Mouse (Mus musculus): Measurements from ENCODE around the gene Thoc6. TPM values are rescaled to one million over a fixed set of nuclear protein-coding genes. Genes with fewer than 3 reads are reported as not detected.
A peak's percentile ranks its signal among the peaks of the same experiment; 100 is the strongest.

The Thoc6 gene
- polyA plus RNA-seq, 1 experiment from 2014 or later, result 37.0 TPM

DNA sequence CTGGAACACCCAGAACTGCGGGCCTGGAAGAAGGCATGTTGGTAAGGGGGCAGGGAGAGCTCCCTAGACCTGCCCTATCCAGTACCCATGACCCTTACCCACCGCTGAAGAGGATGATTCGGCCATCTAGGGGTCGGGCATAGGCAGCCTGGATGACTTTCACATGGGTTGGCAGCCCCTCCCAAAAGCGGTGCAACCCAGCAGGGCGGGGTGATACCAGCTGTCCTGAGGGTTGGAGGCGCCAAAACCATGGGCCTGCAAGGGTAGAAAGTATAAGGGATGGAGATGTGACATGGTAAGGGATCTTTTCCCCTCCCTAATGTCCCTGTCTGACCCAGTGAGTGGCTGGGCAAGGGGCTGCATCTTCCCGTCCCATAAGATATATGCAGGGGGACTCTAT lies 42.4 kb downstream of the Thoc6 start:
- H3K27me3 ChIP-seq (ENCODE audit: control insufficient read depth, insufficient read depth, low read length), result no peaks in the 10 kb centered on the region
- H3K4me3 ChIP-seq (replicated peaks; ENCODE audit: low read length), result no peak overlapping the region
- no peak for ATAC-seq (ENCODE audit: insufficient read depth, low FRiP score)
- no peaks in the 10 kb centered on the region for H3K36me3 ChIP-seq (ENCODE audit: control insufficient read depth, insufficient read depth, low read length)
- no peak overlapping the region for H3K9ac ChIP-seq (ENCODE audit: low read length)
- H3K4me1 ChIP-seq (ENCODE audit: control insufficient read depth, insufficient read depth, low read length), result 0 out of 2 replicates have a peak, but pooled peaks cover 5% of the 10 kb centered on the region
- no peak overlapping the region for H3K4me2 ChIP-seq (ENCODE audit: low read depth, low read length)
- H3K27ac ChIP-seq (ENCODE audit: low read length), result no peak overlapping the region
- no peaks in the 10 kb centered on the region for H3K9me3 ChIP-seq (replicated peaks; ENCODE audit: control insufficient read depth, low read length)
- 77% methylated on average over 8 of the region's 8 CpGs for WGBS

DNA sequence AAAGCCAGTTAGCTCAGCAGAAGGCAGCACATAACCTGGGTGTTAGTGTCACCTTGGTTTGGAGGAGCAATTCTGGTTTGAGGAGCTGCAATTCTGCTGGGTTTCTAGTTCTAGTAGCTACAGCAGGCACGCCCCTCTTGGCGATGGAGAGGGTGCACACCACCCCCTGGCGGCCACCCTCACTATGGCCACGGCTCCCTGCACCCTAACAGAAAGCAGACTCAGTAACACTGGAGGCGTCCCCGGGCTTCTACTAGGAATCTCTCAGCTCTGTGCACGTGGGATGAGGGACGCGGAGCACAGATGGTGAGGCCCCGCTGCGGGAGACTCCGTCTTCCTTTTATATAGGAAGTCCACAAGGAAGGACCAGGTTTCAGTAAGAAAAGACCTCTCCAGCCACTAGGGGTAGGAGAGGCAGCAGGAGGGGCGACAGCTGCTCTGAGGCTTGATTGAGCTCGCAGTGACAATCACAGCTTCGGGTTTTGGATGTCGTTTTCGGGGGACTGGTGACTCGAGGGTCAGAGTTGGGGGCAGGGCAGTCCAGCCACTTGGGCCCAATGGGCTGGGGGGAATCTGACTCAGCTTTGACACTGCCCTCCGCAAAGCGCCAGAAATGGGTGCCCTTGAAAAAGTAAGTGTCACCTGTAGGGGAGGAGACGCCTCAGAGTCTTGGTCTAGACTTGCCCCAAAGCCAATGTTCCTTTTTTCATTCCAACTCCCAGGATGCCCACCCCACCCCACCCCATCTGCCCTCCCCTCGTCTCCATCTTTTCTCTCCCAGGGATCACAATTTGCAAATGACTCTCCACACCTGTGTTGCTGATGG lies 43.3 kb downstream of the Thoc6 start:
- H3K36me3 ChIP-seq (ENCODE audit: control insufficient read depth, insufficient read depth, low read length), result no peaks in the 10 kb centered on the region
- H3K27ac ChIP-seq (ENCODE audit: low read length), result no peak overlapping the region
- peak overlapping the region; percentile 50 for H3K9ac ChIP-seq (ENCODE audit: low read length)
- H3K4me3 ChIP-seq (replicated peaks; ENCODE audit: low read length), result peak overlapping the region; percentile 28
- H3K4me1 ChIP-seq (ENCODE audit: control insufficient read depth, insufficient read depth, low read length), result 0 out of 2 replicates have a peak, but pooled peaks cover 5% of the 10 kb centered on the region
- 15% methylated on average over 22 of the region's 22 CpGs for WGBS
- no peaks in the 10 kb centered on the region for H3K9me3 ChIP-seq (replicated peaks; ENCODE audit: control insufficient read depth, low read length)
- H3K27me3 ChIP-seq (ENCODE audit: control insufficient read depth, insufficient read depth, low read length), result no peaks in the 10 kb centered on the region
- ATAC-seq (ENCODE audit: insufficient read depth, low FRiP score), result peak; percentile 85; the same call in 1 of the 2 replicates
- peak overlapping the region; percentile 52 for H3K4me2 ChIP-seq (ENCODE audit: low read depth, low read length)

DNA sequence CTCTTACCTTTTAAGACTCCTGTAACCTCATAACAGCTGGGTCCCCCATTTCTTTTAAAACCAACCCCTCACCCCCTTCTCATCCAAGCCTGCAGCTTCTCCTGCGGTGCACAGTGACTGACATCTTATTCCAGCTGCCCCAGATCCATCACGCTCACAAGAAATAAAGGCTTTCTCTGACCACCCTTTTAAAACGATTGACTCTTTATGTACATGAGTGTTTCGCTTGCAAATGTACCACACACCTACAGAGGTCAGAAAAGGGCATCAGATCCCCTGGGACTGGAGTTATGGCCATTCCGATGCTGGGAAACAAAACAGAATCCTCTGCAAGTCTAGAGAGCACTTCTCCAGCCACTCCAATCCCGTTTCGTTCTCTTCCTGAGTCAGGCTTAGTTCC lies 45.9 kb downstream of the Thoc6 start:
- Histone ChIP-seq H3K36me3 (ENCODE audit: control insufficient read depth, insufficient read depth, low read length) (no peaks in the 10 kb centered on the region), H3K27ac (ENCODE audit: low read length) (no peak overlapping the region), H3K9me3 (replicated peaks; ENCODE audit: control insufficient read depth, low read length) (no peaks in the 10 kb centered on the region), H3K4me3 (replicated peaks; ENCODE audit: low read length) (no peak overlapping the region), H3K4me1 (ENCODE audit: control insufficient read depth, insufficient read depth, low read length) (0 out of 2 replicates have a peak, but pooled peaks cover 5% of the 10 kb centered on the region), H3K4me2 (ENCODE audit: low read depth, low read length) (no peak overlapping the region), H3K9ac (ENCODE audit: low read length) (no peak overlapping the region), H3K27me3 (ENCODE audit: control insufficient read depth, insufficient read depth, low read length) (no peaks in the 10 kb centered on the region)
- no peak for ATAC-seq (ENCODE audit: insufficient read depth, low FRiP score)
- 36% methylated on average over 7 of the region's 7 CpGs for WGBS

DNA sequence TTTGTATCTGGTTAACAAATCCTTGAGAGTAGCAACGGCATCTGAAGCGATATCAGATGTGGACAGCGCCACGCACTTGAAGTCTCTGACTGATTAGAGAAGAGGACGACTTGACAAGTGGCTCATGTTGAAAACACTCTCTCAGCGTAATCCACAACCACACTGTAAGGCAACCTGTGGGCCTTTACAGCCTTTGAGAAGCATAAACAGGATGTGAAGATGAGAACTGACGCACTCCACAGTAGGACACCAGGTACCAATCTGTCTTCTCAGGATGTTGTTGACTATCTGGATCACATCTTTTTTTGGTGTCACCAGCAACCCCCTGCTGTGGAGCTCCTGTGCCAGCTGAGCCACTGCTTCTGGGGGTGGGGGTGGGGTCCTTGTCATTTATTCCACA lies 53.3 kb downstream of the Thoc6 start:
- no peaks in the 10 kb centered on the region for H3K4me1 ChIP-seq (ENCODE audit: control insufficient read depth, insufficient read depth, low read length)
- no peak overlapping the region for H3K9ac ChIP-seq (ENCODE audit: low read length)
- 0 out of 2 replicates have a peak, but pooled peaks cover 3% of the 10 kb centered on the region for H3K27me3 ChIP-seq (ENCODE audit: control insufficient read depth, insufficient read depth, low read length)
- no peak overlapping the region for H3K4me2 ChIP-seq (ENCODE audit: low read depth, low read length)
- WGBS, result 62% methylated on average over 7 of the region's 7 CpGs
- no peaks in the 10 kb centered on the region for H3K36me3 ChIP-seq (ENCODE audit: control insufficient read depth, insufficient read depth, low read length)
- H3K4me3 ChIP-seq (replicated peaks; ENCODE audit: low read length), result no peak overlapping the region
- no peaks in the 10 kb centered on the region for H3K9me3 ChIP-seq (replicated peaks; ENCODE audit: control insufficient read depth, low read length)
- no peak for ATAC-seq (ENCODE audit: insufficient read depth, low FRiP score)
- no peak overlapping the region for H3K27ac ChIP-seq (ENCODE audit: low read length)

Other genes starting within 250 kb of the Thoc6 start
- gene Vmn2r117, start 194.2 kb downstream of the Thoc6 start, polyA plus RNA-seq (2015; fragmentation: Nextera tagmentation; extraction: Ambion mirVana), result not detected in 2 replicates
- gene Zfp213, start 109.6 kb downstream of the Thoc6 start, polyA plus RNA-seq (2015; fragmentation: Nextera tagmentation; extraction: Ambion mirVana), result 15.1 and 17.2 TPM in 2 replicates
- 11.5 and 11.8 TPM in 2 replicates for gene Zfp13, start 74.4 kb downstream of the Thoc6 start, polyA plus RNA-seq (2015; fragmentation: Nextera tagmentation; extraction: Ambion mirVana)
- gene Zscan10, start 73.0 kb downstream of the Thoc6 start, polyA plus RNA-seq (2015; fragmentation: Nextera tagmentation; extraction: Ambion mirVana), result 0.15 TPM in 1 of 2 replicates, not detected in the other
- 0.74 and 0.79 TPM in 2 replicates for gene Mmp25, start 28.6 kb downstream of the Thoc6 start, polyA plus RNA-seq (2015; fragmentation: Nextera tagmentation; extraction: Ambion mirVana)
- 19.6 and 26.1 TPM in 2 replicates for gene Bicdl2, start 13.4 kb downstream of the Thoc6 start, polyA plus RNA-seq (2015; fragmentation: Nextera tagmentation; extraction: Ambion mirVana)
- 93.1 and 112 TPM in 2 replicates for gene Hcfc1r1, start 286 bp downstream of the Thoc6 start, polyA plus RNA-seq (2015; fragmentation: Nextera tagmentation; extraction: Ambion mirVana)
- gene Tnfrsf12a, start 3.6 kb upstream of the Thoc6 start, polyA plus RNA-seq (2015; fragmentation: Nextera tagmentation; extraction: Ambion mirVana), result 24.1 and 26.6 TPM in 2 replicates
- gene Cldn6, start 5.4 kb upstream of the Thoc6 start, polyA plus RNA-seq (2015; fragmentation: Nextera tagmentation; extraction: Ambion mirVana), result 69.6 and 70.6 TPM in 2 replicates
- 1.3 and 2.2 TPM in 2 replicates for gene Cldn9, start 10.1 kb upstream of the Thoc6 start, polyA plus RNA-seq (2015; fragmentation: Nextera tagmentation; extraction: Ambion mirVana)
- 0.23 TPM in 1 of 2 replicates, not detected in the other for gene 1520401A03Rik, start 48.9 kb upstream of the Thoc6 start, polyA plus RNA-seq (2015; fragmentation: Nextera tagmentation; extraction: Ambion mirVana)
- 40.9 and 43.3 TPM in 2 replicates for gene Pkmyt1, start 52.5 kb upstream of the Thoc6 start, polyA plus RNA-seq (2015; fragmentation: Nextera tagmentation; extraction: Ambion mirVana)
- 25.4 and 28.4 TPM in 2 replicates for gene Paqr4, start 67.0 kb upstream of the Thoc6 start, polyA plus RNA-seq (2015; fragmentation: Nextera tagmentation; extraction: Ambion mirVana)
- gene Kremen2, start 72.0 kb upstream of the Thoc6 start, polyA plus RNA-seq (2015; fragmentation: Nextera tagmentation; extraction: Ambion mirVana), result 0.45 and 0.67 TPM in 2 replicates
- gene Flywch1, start 97.7 kb upstream of the Thoc6 start, polyA plus RNA-seq (2015; fragmentation: Nextera tagmentation; extraction: Ambion mirVana), result 43.3 and 47.0 TPM in 2 replicates
- gene Flywch2, start 112.2 kb upstream of the Thoc6 start, polyA plus RNA-seq (2015; fragmentation: Nextera tagmentation; extraction: Ambion mirVana), result 19.4 and 19.8 TPM in 2 replicates
- 334 and 350 TPM in 2 replicates for gene Srrm2, start 116.7 kb upstream of the Thoc6 start, polyA plus RNA-seq (2015; fragmentation: Nextera tagmentation; extraction: Ambion mirVana)
- gene Elob, start 155.3 kb upstream of the Thoc6 start, polyA plus RNA-seq (2015; fragmentation: Nextera tagmentation; extraction: Ambion mirVana), result 906 and 920 TPM in 2 replicates
- 0.21 TPM in 1 of 2 replicates, not detected in the other for gene Prss33, start 162.2 kb upstream of the Thoc6 start, polyA plus RNA-seq (2015; fragmentation: Nextera tagmentation; extraction: Ambion mirVana)
- 7.8 and 10.4 TPM in 2 replicates for gene Prss32, start 170.0 kb upstream of the Thoc6 start, polyA plus RNA-seq (2015; fragmentation: Nextera tagmentation; extraction: Ambion mirVana)
- 2.6 and 3.3 TPM in 2 replicates for gene Prss41, start 170.3 kb upstream of the Thoc6 start, polyA plus RNA-seq (2015; fragmentation: Nextera tagmentation; extraction: Ambion mirVana)
- not detected in 2 replicates for gene Prss21, start 194.2 kb upstream of the Thoc6 start, polyA plus RNA-seq (2015; fragmentation: Nextera tagmentation; extraction: Ambion mirVana)
- gene Dcpp1, start 207.0 kb upstream of the Thoc6 start, polyA plus RNA-seq (2015; fragmentation: Nextera tagmentation; extraction: Ambion mirVana), result not detected in 2 replicates
- not detected in 2 replicates for gene Dcpp2, start 207.0 kb upstream of the Thoc6 start, polyA plus RNA-seq (2015; fragmentation: Nextera tagmentation; extraction: Ambion mirVana)
- not detected in 2 replicates for gene Dcpp3, start 243.6 kb upstream of the Thoc6 start, polyA plus RNA-seq (2015; fragmentation: Nextera tagmentation; extraction: Ambion mirVana)

All from stomach, embryonic 16.5 days (tissue).